Mouse (Mus musculus) heart, embryonic 11.5 days (tissue): ENCODE measurements around the gene Map3k14. TPM values are rescaled to one million over a fixed set of nuclear protein-coding genes. Genes with fewer than 3 reads are reported as not detected.

Experiments
- ATAC-seq: fragments of 200-750 bp; cut with Nextera tagmentation; replicated peaks from 2 replicates; pipeline ENCODE4 v1.8.0; 2017; ENCODE audit warnings: moderate library complexity; ENCODE audit not compliant: insufficient number of reproducible peaks, low FRiP score, low TSS enrichment
- H3K27ac ChIP-seq: fragments of 300-500 bp; sonication (generic); 2 replicates; pipeline ENCODE4 v1.5.1; 2014; ENCODE audit warnings: mild to moderate bottlenecking, low read depth, low read length
- H3K27me3 ChIP-seq: fragments of 300-500 bp; sonication (generic); 2 replicates; pipeline ENCODE4 v1.6.1; 2014; ENCODE audit warnings: mild to moderate bottlenecking, low read length, mixed read lengths; ENCODE audit not compliant: control insufficient read depth, insufficient read depth
- H3K36me3 ChIP-seq: fragments of 300-500 bp; sonication (generic); 2 replicates; pipeline ENCODE4 v1.6.1; 2014; ENCODE audit warnings: mild to moderate bottlenecking, low read length, moderate library complexity, mixed read lengths; ENCODE audit not compliant: control insufficient read depth, insufficient read depth
- H3K4me1 ChIP-seq: fragments of 300-500 bp; sonication (generic); 2 replicates; pipeline ENCODE4 v1.6.1; 2014; ENCODE audit warnings: low read length; ENCODE audit not compliant: control insufficient read depth, insufficient read depth
- H3K4me2 ChIP-seq: fragments of 300-500 bp; sonication (generic); 2 replicates; pipeline ENCODE4 v1.6.1; 2014; ENCODE audit warnings: mild to moderate bottlenecking, moderate library complexity
- H3K4me3 ChIP-seq: fragments of 300-500 bp; sonication (generic); 2 replicates; pipeline ENCODE4 v1.5.1; 2014; ENCODE audit warnings: low read depth, low read length
- H3K9ac ChIP-seq: fragments of 300-500 bp; sonication (generic); 2 replicates; pipeline ENCODE4 v1.6.1; 2014; ENCODE audit warnings: mild to moderate bottlenecking, low read depth, low read length, moderate library complexity
- H3K9me3 ChIP-seq: fragments of 300-500 bp; sonication (generic); replicated peaks from 2 replicates; pipeline ENCODE4 v1.6.1; 2016; ENCODE audit warnings: low read length; ENCODE audit not compliant: control insufficient read depth
- WGBS: fragments of 180-500 bp; shearing (Covaris S2); extraction: QIAGEN DNeasy Blood & Tissue Kit; methylation state at CpG from one replicate; pipeline ENCODE4 v1.1.7; 2014; ENCODE audit not compliant: insufficient replicate concordance; 5-methylcytosine and 5-hydroxymethylcytosine counted together
- polyA plus RNA-seq: library from polyadenylated mRNA; unstranded; fragments of >200 nt; fragmentation: Nextera tagmentation; extraction: Ambion mirVana; gene quantifications from 2 replicates; pipeline ENCODE4 v1.2.1, GENCODE M21; 2014

Map3k14 gene
- polyA plus RNA-seq, 1 experiment from 2014 or later = 1.4 TPM

GRCm38 (mm10) chr11:103173041-103173770 lies 94.1 kb downstream of the Map3k14 start:
- Histone ChIP-seq H3K4me1 (peaks cover 27% of the 10 kb centered on the region), H3K4me2 (no peak overlapping the region), H3K9ac (no peak overlapping the region), H3K27me3 (peaks cover 48% of the 10 kb centered on the region), H3K9me3 (no peaks in the 10 kb centered on the region), H3K36me3 (no peaks in the 10 kb centered on the region), H3K4me3 (no peak overlapping the region), H3K27ac (no peak overlapping the region)
- no peak for ATAC-seq
- 79% methylated on average over 7 of the region's 7 CpGs for WGBS

- H3K36me3 ChIP-seq = no peaks in the 10 kb centered on the region
- no peak overlapping the region for H3K9ac ChIP-seq
- ATAC-seq = no peak
- H3K4me3 ChIP-seq = no peak overlapping the region
- 52% methylated on average over 6 of the region's 6 CpGs for WGBS
- H3K4me2 ChIP-seq = no peak overlapping the region
- peaks cover 46% of the 10 kb centered on the region for H3K27me3 ChIP-seq
- peaks cover 24% of the 10 kb centered on the region for H3K4me1 ChIP-seq
- no peak overlapping the region for H3K27ac ChIP-seq
- H3K9me3 ChIP-seq = no peaks in the 10 kb centered on the region
Observed at GRCm38 (mm10) chr11:103172392-103173040, 94.8 kb downstream of the Map3k14 start.

- peak overlapping the region; percentile 85 for H3K4me2 ChIP-seq
Observed at GRCm38 (mm10) chr11:103171703-103172391, 95.4 kb downstream of the Map3k14 start.

GRCm38 (mm10) chr11:103171286-103171620 lies 96.0 kb downstream of the Map3k14 start:
- 0 out of 2 replicates have a peak, but pooled peaks have one; percentile 11 for ATAC-seq
- Histone ChIP-seq H3K36me3 (no peaks in the 10 kb centered on the region), H3K27me3 (peaks cover 46% of the 10 kb centered on the region), H3K4me3 (peak overlapping the region; percentile 57), H3K9me3 (no peaks in the 10 kb centered on the region), H3K27ac (no peak overlapping the region), H3K9ac (peak overlapping the region; percentile 12; the same call in 1 of the 2 replicates), H3K4me1 (peaks cover 18% of the 10 kb centered on the region), H3K4me2 (peak overlapping the region; percentile 85)
- 2% methylated on average over 20 of the region's 23 CpGs for WGBS

More at GRCm38 (mm10) chr11:103171703-103172391, 95.4 kb downstream of the Map3k14 start:
- WGBS = 48% methylated on average over 9 of the region's 9 CpGs
- Histone ChIP-seq H3K27me3 (peaks cover 46% of the 10 kb centered on the region), H3K4me1 (peaks cover 18% of the 10 kb centered on the region), H3K27ac (no peak overlapping the region), H3K4me3 (peak overlapping the region; percentile 57; the same call in 1 of the 2 replicates), H3K9me3 (no peaks in the 10 kb centered on the region), H3K9ac (no peak overlapping the region), H3K36me3 (no peaks in the 10 kb centered on the region)
- no peak for ATAC-seq

GRCm38 (mm10) chr11:103170494-103171285 lies 96.6 kb downstream of the Map3k14 start, which contains the start of gene Fmnl1:
Fmnl1 (plus strand) TSS chr11:103171107.
- Histone ChIP-seq H3K27me3 (peaks cover 46% of the 10 kb centered on the region), H3K4me1 (peaks cover 18% of the 10 kb centered on the region), H3K4me2 (peak within 1 kb of the TSS; percentile 85), H3K9ac (peak within 1 kb of the TSS; percentile 12), H3K27ac (no peak within 1 kb of the TSS), H3K9me3 (no peaks in the 10 kb centered on the region), H3K36me3 (no peaks in the 10 kb centered on the region), H3K4me3 (peak within 1 kb of the TSS; percentile 57)
- ATAC-seq = peak; percentile 28; the same call in 1 of the 2 replicates
- 1% methylated on average over 42 of the region's 84 CpGs for WGBS

GRCm38 (mm10) chr11:103170111-103170493 lies 97.2 kb downstream of the Map3k14 start:
- H3K27me3 ChIP-seq = peaks cover 46% of the 10 kb centered on the region
- ATAC-seq = no peak
- H3K9ac ChIP-seq = no peak overlapping the region

More at GRCm38 (mm10) chr11:103170111-103170493, 97.2 kb downstream of the Map3k14 start:
- peaks cover 18% of the 10 kb centered on the region for H3K4me1 ChIP-seq
- H3K36me3 ChIP-seq = no peaks in the 10 kb centered on the region
- peak overlapping the region; percentile 57 for H3K4me3 ChIP-seq
- H3K27ac ChIP-seq = no peak overlapping the region
- WGBS = 46% methylated on average over 3 of the region's 3 CpGs
- H3K4me2 ChIP-seq = peak overlapping the region; percentile 85
- no peaks in the 10 kb centered on the region for H3K9me3 ChIP-seq
